Mouse (Mus musculus) forebrain, embryonic 14.5 days (tissue): ENCODE measurements at regions not wholly inside any gene's neighbourhood (a gene's known extent, or its start where the extent isn't known, plus 50 kb on each side); places are given as distances from the start of the nearest gene placed in this dataset.

Source experiments
- ATAC-seq: fragments of 200-750 bp; cut with Nextera tagmentation; 2 replicates; pipeline ENCODE4 v1.8.0; 2017; ENCODE audit warnings: mild to moderate bottlenecking, moderate library complexity
- DNase-seq: peaks from one replicate; pipeline ENCODE4 v3.0.0-alpha.2; 2015; ENCODE audit warnings: low spot score
- H3K27ac ChIP-seq: fragments of 300-500 bp; sonication (generic); 2 replicates; pipeline ENCODE4 v1.5.1; 2014; ENCODE audit warnings: low read depth, mild to moderate bottlenecking, control low read depth, low read length, moderate library complexity
- H3K27me3 ChIP-seq: fragments of 300-500 bp; sonication (generic); replicated peaks from 2 replicates; pipeline ENCODE4 v1.6.1; 2014; ENCODE audit warnings: low read length, control low read depth, mixed read lengths; ENCODE audit not compliant: control insufficient read depth, insufficient read depth
- H3K36me3 ChIP-seq: fragments of 300-500 bp; sonication (generic); 2 replicates; pipeline ENCODE4 v1.6.1; 2014; ENCODE audit warnings: low read length, control low read depth; ENCODE audit not compliant: control insufficient read depth, insufficient read depth
- H3K4me1 ChIP-seq: fragments of 300-500 bp; sonication (generic); 2 replicates; pipeline ENCODE4 v1.6.1; 2014; ENCODE audit warnings: antibody characterized with exemption, low read length, control low read depth; ENCODE audit not compliant: control insufficient read depth, insufficient read depth
- H3K4me2 ChIP-seq: fragments of 300-500 bp; sonication (generic); 2 replicates; pipeline ENCODE4 v1.6.1; 2014; ENCODE audit warnings: mild to moderate bottlenecking, control low read depth, low read length
- H3K4me3 ChIP-seq: fragments of 300-500 bp; sonication (generic); 2 replicates; pipeline ENCODE4 v1.5.1; 2014; ENCODE audit warnings: low read depth, low read length, control low read depth
- H3K9ac ChIP-seq: fragments of 300-500 bp; sonication (generic); 2 replicates; pipeline ENCODE4 v1.6.1; 2014; ENCODE audit warnings: mild to moderate bottlenecking, low read length, control low read depth, moderate library complexity
- H3K9me3 ChIP-seq: fragments of 300-500 bp; sonication (generic); replicated peaks from 2 replicates; pipeline ENCODE4 v1.6.1; 2016; ENCODE audit warnings: low read length, control low read depth, mixed read lengths; ENCODE audit not compliant: control insufficient read depth
- WGBS: fragments of 180-500 bp; shearing (Covaris S2); extraction: QIAGEN DNeasy Blood & Tissue Kit; methylation state at CpG from one replicate; pipeline ENCODE4 v1.1.7; 2014; 5-methylcytosine and 5-hydroxymethylcytosine counted together

DNA sequence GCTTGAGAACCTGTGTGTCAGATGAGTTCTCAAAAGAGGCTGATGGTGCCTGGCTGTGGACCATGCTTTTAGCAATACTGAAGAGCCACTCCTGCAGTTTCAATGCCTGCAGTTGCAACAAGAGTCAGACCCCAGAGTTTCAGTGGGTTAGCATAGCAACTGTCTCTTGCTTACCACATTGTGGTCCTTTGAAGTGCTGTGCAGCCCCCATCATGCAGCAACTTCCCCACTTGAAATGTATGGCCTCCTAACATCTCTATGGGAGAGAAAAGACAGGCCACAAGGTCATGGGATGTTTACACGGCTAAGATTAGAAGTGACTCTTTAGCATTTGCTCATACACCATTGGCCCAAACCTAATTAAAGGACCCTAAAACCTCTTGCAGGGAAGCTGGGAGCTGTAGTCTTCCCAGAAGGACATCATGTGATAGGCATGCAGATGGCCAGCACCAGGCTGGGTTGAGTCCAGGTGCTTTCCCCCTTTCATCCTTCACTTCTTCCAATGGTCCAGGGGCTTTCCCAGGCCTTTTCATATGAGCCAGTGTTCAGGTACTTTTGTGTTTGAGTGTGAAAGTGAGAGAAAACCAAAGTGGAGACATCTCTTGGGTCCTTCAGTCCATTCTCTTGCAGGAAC lies 1351.2 kb upstream of the A1bg start:
- no peak for ATAC-seq
- no peak overlapping the region for H3K27ac ChIP-seq
- no peak for DNase-seq
- H3K4me1 ChIP-seq, result no peaks in the 10 kb centered on the region
- no peaks in the 10 kb centered on the region for H3K36me3 ChIP-seq
- no peaks in the 10 kb centered on the region for H3K27me3 ChIP-seq
- H3K9ac ChIP-seq, result no peak overlapping the region
- no peaks in the 10 kb centered on the region for H3K9me3 ChIP-seq
- H3K4me2 ChIP-seq, result no peak overlapping the region
- no peak overlapping the region for H3K4me3 ChIP-seq
- WGBS, result 94% methylated on average over 1 of the region's 1 CpGs

DNA sequence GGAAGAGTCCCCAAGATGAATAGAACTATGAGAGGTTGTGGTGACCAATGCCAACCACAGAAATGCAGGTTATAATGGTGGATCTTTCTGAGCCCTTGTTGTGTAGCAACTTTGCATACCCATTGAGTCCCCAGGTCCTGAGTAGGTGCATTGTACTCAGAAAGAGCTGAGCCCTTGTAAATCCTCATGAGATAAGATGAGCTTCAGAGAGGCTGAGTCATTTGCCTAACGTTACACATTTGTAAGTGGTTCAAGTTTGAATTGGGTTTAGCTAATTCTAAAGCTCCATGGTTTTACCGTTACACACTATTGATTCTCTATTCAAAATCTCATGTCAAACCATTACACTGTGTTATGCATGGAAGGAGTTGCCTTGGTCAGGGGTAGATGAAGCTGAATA lies 1349.9 kb upstream of the A1bg start:
- no peaks in the 10 kb centered on the region for H3K27me3 ChIP-seq
- H3K27ac ChIP-seq, result no peak overlapping the region
- no peak overlapping the region for H3K9ac ChIP-seq
- WGBS, result 89% methylated on average over 2 of the region's 2 CpGs
- H3K4me1 ChIP-seq, result no peaks in the 10 kb centered on the region
- no peaks in the 10 kb centered on the region for H3K36me3 ChIP-seq
- H3K4me3 ChIP-seq, result no peak overlapping the region
- H3K4me2 ChIP-seq, result no peak overlapping the region
- no peaks in the 10 kb centered on the region for H3K9me3 ChIP-seq
- ATAC-seq (no peak), DNase-seq (no peak)

DNA sequence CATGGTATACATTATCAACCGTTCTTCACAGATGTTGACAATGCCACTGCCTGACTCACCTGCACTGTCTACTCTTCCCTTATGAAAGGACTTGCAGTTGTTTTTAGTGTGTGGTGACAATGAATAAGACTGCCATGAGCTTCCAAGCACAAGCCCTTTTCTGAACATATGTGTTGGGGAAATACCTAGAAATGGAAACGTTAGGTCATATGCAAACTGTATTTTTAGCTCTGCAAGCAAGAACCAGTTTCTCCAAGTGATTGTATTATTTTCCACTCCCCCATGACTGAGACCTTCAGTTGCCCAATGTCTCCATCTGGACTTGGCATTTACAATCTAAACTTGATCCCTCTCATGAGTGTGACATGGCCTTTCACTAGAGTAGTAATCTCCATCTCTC lies 1348.6 kb upstream of the A1bg start:
- no peaks in the 10 kb centered on the region for H3K27me3 ChIP-seq
- no peak overlapping the region for H3K9ac ChIP-seq
- H3K4me3 ChIP-seq, result no peak overlapping the region
- DNase-seq (no peak), ATAC-seq (no peak)
- H3K9me3 ChIP-seq, result no peaks in the 10 kb centered on the region
- no peaks in the 10 kb centered on the region for H3K36me3 ChIP-seq
- H3K27ac ChIP-seq, result no peak overlapping the region
- no peak overlapping the region for H3K4me2 ChIP-seq
- 95% methylated on average over 2 of the region's 2 CpGs for WGBS
- no peaks in the 10 kb centered on the region for H3K4me1 ChIP-seq

DNA sequence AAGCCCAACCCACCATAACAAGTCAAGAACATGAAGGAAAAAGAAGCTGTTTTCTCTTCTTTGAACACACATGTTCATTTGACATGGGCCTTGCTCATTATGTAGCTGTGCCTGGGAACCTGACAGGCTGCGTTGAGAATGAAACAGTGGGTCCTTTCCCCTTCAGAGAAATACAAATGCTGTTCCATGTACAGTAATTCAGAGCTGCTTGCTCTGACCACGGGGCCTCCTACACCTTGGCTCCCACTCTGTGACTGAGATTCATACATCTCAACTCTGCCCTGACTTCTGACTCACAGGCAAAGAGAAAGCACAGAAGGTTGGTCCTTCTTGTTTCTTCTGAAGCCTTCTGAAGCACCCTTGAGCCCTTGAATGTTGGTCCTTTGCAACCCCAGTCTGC lies 1345.4 kb upstream of the A1bg start:
- no peaks in the 10 kb centered on the region for H3K9me3 ChIP-seq
- 85% methylated on average over 2 of the region's 2 CpGs for WGBS
- ATAC-seq (no peak), DNase-seq (no peak)
- no peaks in the 10 kb centered on the region for H3K36me3 ChIP-seq
- no peaks in the 10 kb centered on the region for H3K27me3 ChIP-seq
- H3K4me2 ChIP-seq, result no peak overlapping the region
- H3K27ac ChIP-seq, result no peak overlapping the region
- no peak overlapping the region for H3K4me3 ChIP-seq
- no peak overlapping the region for H3K9ac ChIP-seq
- H3K4me1 ChIP-seq, result no peaks in the 10 kb centered on the region

DNA sequence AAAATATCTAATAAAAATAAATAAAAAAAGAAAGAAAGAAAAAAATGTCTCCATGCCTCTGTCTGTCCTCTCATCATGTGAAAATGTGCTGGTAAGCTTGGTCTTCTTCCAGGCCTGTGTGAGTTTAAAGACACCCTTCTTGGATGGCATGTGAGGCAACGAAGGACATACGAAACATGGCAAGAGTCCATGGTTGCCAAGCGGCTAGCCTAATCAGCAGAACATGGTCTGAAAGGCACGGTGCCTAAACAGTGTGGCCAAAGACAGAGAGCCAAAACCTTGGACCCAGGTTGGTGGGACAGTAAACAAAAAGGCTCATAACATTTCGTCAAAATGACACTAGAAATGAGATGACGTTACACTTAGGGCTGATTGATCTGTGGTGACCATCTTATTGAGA lies 1344.7 kb upstream of the A1bg start:
- Histone ChIP-seq H3K36me3 (no peaks in the 10 kb centered on the region), H3K9ac (no peak overlapping the region), H3K4me1 (no peaks in the 10 kb centered on the region), H3K4me2 (no peak overlapping the region), H3K4me3 (no peak overlapping the region), H3K9me3 (no peaks in the 10 kb centered on the region), H3K27me3 (no peaks in the 10 kb centered on the region), H3K27ac (no peak overlapping the region)
- DNase-seq (no peak), ATAC-seq (no peak)
- 89% methylated on average over 6 of the region's 6 CpGs for WGBS

DNA sequence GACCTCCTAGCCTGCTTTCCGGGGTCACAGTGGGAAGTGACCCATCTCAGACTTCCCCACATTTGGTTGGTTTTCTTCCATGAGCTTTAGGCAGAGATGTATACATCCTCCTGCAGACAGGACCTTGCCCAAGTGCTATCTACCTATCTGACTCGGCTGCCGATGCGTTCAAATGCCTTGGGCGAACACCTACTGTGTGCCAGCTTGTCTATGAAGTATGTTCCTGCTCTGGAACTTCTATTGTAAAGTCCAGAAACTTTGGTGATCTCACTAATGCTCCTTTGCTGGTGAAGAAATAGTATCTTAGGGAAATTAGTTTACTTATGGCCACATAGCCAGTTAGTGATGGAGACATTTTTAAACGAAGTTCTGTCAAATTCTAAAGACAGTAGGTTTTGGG lies 1343.2 kb upstream of the A1bg start:
- Histone ChIP-seq H3K9ac (no peak overlapping the region), H3K36me3 (no peaks in the 10 kb centered on the region), H3K4me3 (no peak overlapping the region), H3K27me3 (no peaks in the 10 kb centered on the region), H3K27ac (no peak overlapping the region), H3K4me1 (no peaks in the 10 kb centered on the region), H3K4me2 (no peak overlapping the region), H3K9me3 (no peaks in the 10 kb centered on the region)
- no peak for ATAC-seq
- no peak for DNase-seq
- WGBS, result 92% methylated on average over 6 of the region's 6 CpGs

DNA sequence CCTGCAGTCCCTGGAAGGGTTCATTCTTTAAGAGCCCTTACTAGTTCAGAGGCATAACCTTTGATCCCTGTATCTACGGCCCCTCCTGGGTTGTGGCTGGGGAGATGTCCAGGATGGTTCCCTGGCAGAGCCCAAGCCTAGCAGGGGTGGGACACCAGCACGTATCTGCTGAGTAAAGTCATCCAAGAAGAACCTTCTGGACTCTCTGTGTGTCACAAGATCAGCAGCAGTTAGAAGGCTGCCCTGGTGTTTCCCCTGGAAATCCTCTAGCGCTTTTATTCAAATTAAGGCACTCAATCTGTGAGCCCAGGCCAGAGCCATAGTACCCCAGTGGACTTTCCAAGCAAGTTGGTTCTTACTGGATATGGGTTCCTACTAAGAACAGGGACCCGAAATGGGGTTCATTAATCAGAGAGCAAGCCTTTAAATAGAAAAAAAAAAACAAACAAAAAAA lies 1342.7 kb upstream of the A1bg start:
- ATAC-seq (no peak), DNase-seq (no peak)
- no peaks in the 10 kb centered on the region for H3K4me1 ChIP-seq
- no peaks in the 10 kb centered on the region for H3K9me3 ChIP-seq
- no peak overlapping the region for H3K4me2 ChIP-seq
- H3K9ac ChIP-seq, result no peak overlapping the region
- H3K4me3 ChIP-seq, result no peak overlapping the region
- no peaks in the 10 kb centered on the region for H3K27me3 ChIP-seq
- 85% methylated on average over 4 of the region's 4 CpGs for WGBS
- H3K27ac ChIP-seq, result no peak overlapping the region
- no peaks in the 10 kb centered on the region for H3K36me3 ChIP-seq

DNA sequence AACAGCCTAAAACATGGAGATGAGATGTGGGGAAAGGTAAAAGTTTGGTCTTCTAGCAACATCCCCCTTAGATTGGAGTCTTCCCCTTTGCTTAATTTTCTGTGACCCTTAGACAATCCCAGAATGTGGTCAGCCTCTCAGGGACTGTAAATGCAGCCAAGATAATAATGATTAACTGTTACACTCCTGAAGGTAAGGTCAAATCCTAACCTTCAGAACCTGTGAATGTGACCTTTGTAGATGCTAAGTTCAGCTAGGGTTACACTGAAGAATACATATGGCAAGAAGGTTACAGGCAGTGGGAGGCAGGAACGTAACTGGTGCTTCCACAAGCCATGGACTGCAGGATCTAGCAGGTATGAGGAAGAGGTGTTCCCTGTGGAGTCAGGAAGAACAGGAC lies 1342.2 kb upstream of the A1bg start:
- Histone ChIP-seq H3K27ac (no peak overlapping the region), H3K27me3 (no peaks in the 10 kb centered on the region), H3K4me1 (no peaks in the 10 kb centered on the region), H3K9ac (no peak overlapping the region), H3K9me3 (no peaks in the 10 kb centered on the region), H3K4me2 (no peak overlapping the region), H3K36me3 (no peaks in the 10 kb centered on the region), H3K4me3 (no peak overlapping the region)
- no peak for DNase-seq
- WGBS, result 84% methylated on average over 1 of the region's 1 CpGs
- ATAC-seq, result no peak

DNA sequence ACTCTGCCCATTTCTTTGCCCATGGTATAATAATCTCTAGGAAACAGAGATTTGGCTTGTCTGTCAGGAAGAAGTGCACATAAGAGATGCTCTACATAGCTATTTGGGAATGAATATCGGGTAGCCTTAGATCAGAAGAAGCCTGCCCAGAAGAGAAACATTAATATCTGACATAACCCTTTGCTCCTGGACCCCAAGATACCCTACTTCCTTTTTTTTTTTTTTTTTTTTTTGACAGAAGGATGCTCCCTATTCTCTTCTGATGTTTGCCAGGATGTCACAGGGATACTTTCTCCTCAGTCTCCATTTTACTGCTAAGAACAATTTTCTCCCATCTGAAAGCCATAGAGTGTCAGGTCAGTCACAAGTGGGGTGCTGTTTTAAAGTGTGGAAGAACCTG lies 1341.4 kb upstream of the A1bg start:
- Histone ChIP-seq H3K9ac (no peak overlapping the region), H3K36me3 (no peaks in the 10 kb centered on the region), H3K27me3 (no peaks in the 10 kb centered on the region), H3K27ac (no peak overlapping the region), H3K9me3 (no peaks in the 10 kb centered on the region), H3K4me3 (no peak overlapping the region), H3K4me2 (no peak overlapping the region), H3K4me1 (no peaks in the 10 kb centered on the region)
- 90% methylated on average over 1 of the region's 1 CpGs for WGBS
- ATAC-seq (no peak), DNase-seq (no peak)
